Mouse (Mus musculus): ENCODE results near the gene Il11ra1.
"Not testable (repeated sequence)": the region's sequence is repeated elsewhere in the genome, so short reads cannot be mapped to it uniquely, and the experiment has no call there.

DNA sequence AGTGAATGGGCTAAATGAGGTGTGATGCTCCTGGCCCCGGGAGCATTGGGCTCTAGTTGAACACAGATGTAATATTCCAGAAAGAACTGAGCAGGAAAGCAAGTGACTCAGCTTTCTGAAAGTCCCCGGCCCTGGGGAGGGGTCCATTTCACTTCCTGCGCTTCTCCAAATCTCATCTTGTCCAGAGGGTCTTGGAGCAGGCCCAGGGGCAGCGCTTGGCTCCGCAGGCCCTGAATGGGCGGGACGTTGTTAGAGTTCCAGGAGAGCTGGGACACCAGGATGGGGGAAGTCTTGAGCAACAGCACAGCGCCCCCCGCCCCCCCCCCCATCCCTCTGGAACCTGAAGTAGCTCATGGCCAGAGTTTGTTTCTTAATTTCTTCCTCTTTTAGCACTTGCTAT lies 81.5 kb downstream of the Il11ra1 start:
- not testable (repeated sequence) for TF ChIP-seq POLR2A (IDR thresholded peaks at IDR 0.05; ENCODE audit: borderline replicate concordance, extremely low read depth, insufficient read depth, insufficient read length, poor library complexity, severe bottlenecking); CTCF (IDR thresholded peaks at IDR 0.05; ENCODE audit: borderline replicate concordance, extremely low read depth, insufficient read depth, insufficient read length)

All from brain, embryonic 14.5 days (tissue).